Mouse (Mus musculus) hindbrain, embryonic 12.5 days (tissue): Measurements from ENCODE around the gene Cpm. TPM values are rescaled to one million over a fixed set of nuclear protein-coding genes. Genes with fewer than 3 reads are reported as not detected.

Experiments
- ATAC-seq: fragments of 200-750 bp; cut with Nextera tagmentation; 2 replicates; pipeline ENCODE4 v1.8.0; 2017; ENCODE audit warnings: moderate TSS enrichment; ENCODE audit not compliant: low FRiP score
- H3K27ac ChIP-seq: fragments of 300-500 bp; sonication (generic); 2 replicates; pipeline ENCODE4 v1.5.1; 2016; ENCODE audit warnings: mild to moderate bottlenecking
- H3K27me3 ChIP-seq: fragments of 300-500 bp; sonication (generic); 2 replicates; pipeline ENCODE4 v1.6.1; 2016; ENCODE audit warnings: mild to moderate bottlenecking
- H3K36me3 ChIP-seq: fragments of 300-500 bp; sonication (generic); 2 replicates; pipeline ENCODE4 v1.6.1; 2016; ENCODE audit warnings: mild to moderate bottlenecking
- H3K4me1 ChIP-seq: fragments of 300-500 bp; sonication (generic); 2 replicates; pipeline ENCODE4 v1.6.1; 2016
- H3K4me2 ChIP-seq: fragments of 300-500 bp; sonication (generic); replicated peaks from 2 replicates; pipeline ENCODE4 v1.6.1; 2016; ENCODE audit warnings: mild to moderate bottlenecking
- H3K4me3 ChIP-seq: fragments of 300-500 bp; sonication (generic); 2 replicates; pipeline ENCODE4 v1.5.1; 2016; ENCODE audit warnings: mild to moderate bottlenecking
- H3K9ac ChIP-seq: fragments of 300-500 bp; sonication (generic); 2 replicates; pipeline ENCODE4 v1.6.1; 2016; ENCODE audit warnings: mild to moderate bottlenecking, moderate library complexity
- H3K9me3 ChIP-seq: fragments of 300-500 bp; sonication (generic); replicated peaks from 2 replicates; pipeline ENCODE4 v1.6.1; 2016; ENCODE audit warnings: mild to moderate bottlenecking
- WGBS: fragments of 180-500 bp; shearing (Covaris S2); methylation state at CpG from one replicate; pipeline ENCODE4 v1.1.7; 2016; 5-methylcytosine and 5-hydroxymethylcytosine counted together
- polyA plus RNA-seq: library from polyadenylated mRNA; unstranded; fragments of >200 nt; fragmentation: Nextera tagmentation; extraction: Ambion mirVana; gene quantifications from 2 replicates; pipeline ENCODE4 v1.2.1, GENCODE M21; 2016

Gene Cpm
- 6.0 and 7.8 TPM in 2 replicates for polyA plus RNA-seq

- H3K4me3 ChIP-seq, result peak within 1 kb of the TSS; percentile 51
- no peak within 1 kb of the TSS for H3K27ac ChIP-seq
- peak within 1 kb of the TSS; percentile 86 for H3K4me2 ChIP-seq
- peak within 1 kb of the TSS; percentile 58 for H3K9ac ChIP-seq
- H3K27me3 ChIP-seq, result peaks cover 54% of the 10 kb centered on the region
- WGBS, result under 1% methylated on average over 72 of the region's 73 CpGs
- H3K36me3 ChIP-seq, result no peaks in the 10 kb centered on the region
- ATAC-seq, result peak; percentile 95
- H3K9me3 ChIP-seq, result no peaks in the 10 kb centered on the region
- peaks cover 12% of the 10 kb centered on the region for H3K4me1 ChIP-seq
Observed at GRCm38 (mm10) chr10:117629169-117629971, at the start of gene Cpm. Gene Cpm (plus strand): TSS chr10:117629500.

- ATAC-seq, result no peak
- no peak overlapping the region for H3K4me3 ChIP-seq
- WGBS, result 54% methylated on average over 9 of the region's 9 CpGs
- no peaks in the 10 kb centered on the region for H3K9me3 ChIP-seq
- no peak overlapping the region for H3K9ac ChIP-seq
- H3K4me2 ChIP-seq, result no peak overlapping the region
- no peak overlapping the region for H3K27ac ChIP-seq
- H3K4me1 ChIP-seq, result peaks cover 2% of the 10 kb centered on the region; the same call in 1 of the 2 replicates
- H3K36me3 ChIP-seq, result no peaks in the 10 kb centered on the region
- no peaks in the 10 kb centered on the region; the same call in 1 of the 2 replicates for H3K27me3 ChIP-seq
Observed at GRCm38 (mm10) chr10:117579771-117580284, 49.5 kb upstream of the Cpm start.

GRCm38 (mm10) chr10:117580405-117580804 is 48.9 kb upstream of the Cpm start:
- no peaks in the 10 kb centered on the region; the same call in 1 of the 2 replicates for H3K27me3 ChIP-seq
- H3K36me3 ChIP-seq, result no peaks in the 10 kb centered on the region
- no peaks in the 10 kb centered on the region for H3K9me3 ChIP-seq
- no peak for ATAC-seq
- H3K4me2 ChIP-seq, result no peak overlapping the region
- no peak overlapping the region for H3K4me3 ChIP-seq
- WGBS, result 86% methylated on average over 5 of the region's 5 CpGs
- H3K4me1 ChIP-seq, result peaks cover 2% of the 10 kb centered on the region; the same call in 1 of the 2 replicates
- H3K27ac ChIP-seq, result no peak overlapping the region
- H3K9ac ChIP-seq, result no peak overlapping the region

- Histone ChIP-seq H3K9me3 (no peaks in the 10 kb centered on the region), H3K4me2 (no peak overlapping the region), H3K27me3 (no peaks in the 10 kb centered on the region; the same call in 1 of the 2 replicates), H3K36me3 (no peaks in the 10 kb centered on the region), H3K4me1 (no peaks in the 10 kb centered on the region), H3K4me3 (no peak overlapping the region), H3K9ac (no peak overlapping the region), H3K27ac (no peak overlapping the region)
- no peak for ATAC-seq
- WGBS, result 90% methylated on average over 11 of the region's 11 CpGs
Observed at GRCm38 (mm10) chr10:117581007-117581752, 48.1 kb upstream of the Cpm start.

- no peaks in the 10 kb centered on the region for H3K9me3 ChIP-seq
- 91% methylated on average over 3 of the region's 3 CpGs for WGBS
- H3K27me3 ChIP-seq, result no peaks in the 10 kb centered on the region; the same call in 1 of the 2 replicates
- no peak for ATAC-seq
- H3K4me3 ChIP-seq, result no peak overlapping the region
- H3K4me1 ChIP-seq, result no peaks in the 10 kb centered on the region
- no peaks in the 10 kb centered on the region for H3K36me3 ChIP-seq
- no peak overlapping the region for H3K27ac ChIP-seq
- no peak overlapping the region for H3K9ac ChIP-seq
- H3K4me2 ChIP-seq, result no peak overlapping the region
Observed at GRCm38 (mm10) chr10:117581753-117582062, 47.6 kb upstream of the Cpm start.

- Histone ChIP-seq H3K27ac (no peak overlapping the region), H3K4me1 (no peaks in the 10 kb centered on the region), H3K9ac (no peak overlapping the region), H3K4me3 (no peak overlapping the region), H3K9me3 (no peaks in the 10 kb centered on the region), H3K36me3 (no peaks in the 10 kb centered on the region), H3K27me3 (no peaks in the 10 kb centered on the region; the same call in 1 of the 2 replicates), H3K4me2 (no peak overlapping the region)
- 79% methylated on average over 14 of the region's 14 CpGs for WGBS
- ATAC-seq, result no peak
Observed at GRCm38 (mm10) chr10:117583155-117584061, 45.9 kb upstream of the Cpm start.

- Histone ChIP-seq H3K27ac (no peak overlapping the region), H3K27me3 (no peaks in the 10 kb centered on the region; the same call in 1 of the 2 replicates), H3K4me3 (no peak overlapping the region), H3K4me2 (no peak overlapping the region), H3K36me3 (no peaks in the 10 kb centered on the region), H3K4me1 (no peaks in the 10 kb centered on the region), H3K9me3 (no peaks in the 10 kb centered on the region), H3K9ac (no peak overlapping the region)
- no peak for ATAC-seq
- 70% methylated on average over 3 of the region's 3 CpGs for WGBS
Observed at GRCm38 (mm10) chr10:117584102-117584501, 45.2 kb upstream of the Cpm start.

- Histone ChIP-seq H3K4me1 (no peaks in the 10 kb centered on the region), H3K4me2 (no peak overlapping the region), H3K36me3 (no peaks in the 10 kb centered on the region), H3K27ac (no peak overlapping the region), H3K27me3 (no peaks in the 10 kb centered on the region; the same call in 1 of the 2 replicates), H3K9ac (no peak overlapping the region), H3K9me3 (no peaks in the 10 kb centered on the region), H3K4me3 (no peak overlapping the region)
- no peak for ATAC-seq
- WGBS, result 80% methylated on average over 6 of the region's 6 CpGs
Observed at GRCm38 (mm10) chr10:117584566-117585515, 44.5 kb upstream of the Cpm start.

- no peak for ATAC-seq
- 75% methylated on average over 2 of the region's 2 CpGs for WGBS
Observed at GRCm38 (mm10) chr10:117585600-117586299, 43.5 kb upstream of the Cpm start.

GRCm38 (mm10) chr10:117586859-117587258 is 42.4 kb upstream of the Cpm start:
- no peak overlapping the region for H3K4me3 ChIP-seq
- H3K9ac ChIP-seq, result no peak overlapping the region
- WGBS, result 43% methylated on average over 11 of the region's 11 CpGs
- no peaks in the 10 kb centered on the region for H3K36me3 ChIP-seq
- no peak overlapping the region for H3K4me2 ChIP-seq
- H3K9me3 ChIP-seq, result no peaks in the 10 kb centered on the region
- H3K27ac ChIP-seq, result peak overlapping the region; percentile 41; the same call in 1 of the 2 replicates
- H3K27me3 ChIP-seq, result no peaks in the 10 kb centered on the region
- no peak for ATAC-seq
- no peaks in the 10 kb centered on the region for H3K4me1 ChIP-seq

More at GRCm38 (mm10) chr10:117585600-117586299, 43.5 kb upstream of the Cpm start:
- Histone ChIP-seq H3K27ac (no peak overlapping the region), H3K27me3 (no peaks in the 10 kb centered on the region), H3K36me3 (no peaks in the 10 kb centered on the region), H3K4me2 (no peak overlapping the region), H3K9ac (no peak overlapping the region), H3K4me1 (no peaks in the 10 kb centered on the region), H3K9me3 (no peaks in the 10 kb centered on the region), H3K4me3 (no peak overlapping the region)
